Mouse (Mus musculus): Measurements from ENCODE around the gene Mogat1. TPM values are rescaled to one million over a fixed set of nuclear protein-coding genes. Genes with fewer than 3 reads are reported as not detected.

Mogat1 gene
- polyA plus RNA-seq, 1 experiment: not detected

GRCm38 (mm10) chr1:78546258-78546657 is 35.5 kb downstream of the Mogat1 start:
- TF ChIP-seq REST (IDR thresholded peaks at IDR 0.05; ENCODE audit: insufficient read depth, insufficient read length) (no peak), CEBPB (IDR thresholded peaks at IDR 0.05; ENCODE audit: insufficient read depth, poor library complexity, severe bottlenecking) (no peak), MYOD1 (IDR thresholded peaks at IDR 0.05; ENCODE audit: control insufficient read depth in 1 of 3, insufficient read length in 2 of 3, low read depth in 2 of 3) (no peak), MAX (IDR thresholded peaks at IDR 0.05; ENCODE audit: low read depth) (no peak)
- no peaks in the 10 kb centered on the region for H3K36me3 ChIP-seq (ENCODE audit: control insufficient read depth, insufficient read depth)
- H3K27me3 ChIP-seq (ENCODE audit: control insufficient read depth, insufficient read depth, insufficient read length): no peaks in the 10 kb centered on the region
- H3K79me2 ChIP-seq (ENCODE audit: control insufficient read depth, insufficient read depth): no peaks in the 10 kb centered on the region
- H3K4me2 ChIP-seq (ENCODE audit: low read depth): no peak overlapping the region
- no peak overlapping the region for H3K4me3 ChIP-seq
- no peak overlapping the region for H3ac ChIP-seq (ENCODE audit: control insufficient read depth, insufficient read length)

- Histone ChIP-seq H3K4me2 (ENCODE audit: low read depth) (no peak overlapping the region), H3K36me3 (ENCODE audit: control insufficient read depth, insufficient read depth) (no peaks in the 10 kb centered on the region), H3K27me3 (ENCODE audit: control insufficient read depth, insufficient read depth, insufficient read length) (no peaks in the 10 kb centered on the region), H3K79me2 (ENCODE audit: control insufficient read depth, insufficient read depth) (no peaks in the 10 kb centered on the region), H3K4me3 (no peak overlapping the region), H3ac (ENCODE audit: control insufficient read depth, insufficient read length) (no peak overlapping the region)
- TF ChIP-seq REST (IDR thresholded peaks at IDR 0.05; ENCODE audit: insufficient read depth, insufficient read length) (no peak), SRF (IDR thresholded peaks at IDR 0.05; ENCODE audit: control insufficient read depth, insufficient read length, low read depth) (no peak), CEBPB (IDR thresholded peaks at IDR 0.05; ENCODE audit: insufficient read depth, poor library complexity, severe bottlenecking) (no peak), TCF12 (IDR thresholded peaks at IDR 0.05; ENCODE audit: insufficient read depth, poor library complexity, severe bottlenecking) (no peak), MAX (IDR thresholded peaks at IDR 0.05; ENCODE audit: low read depth) (no peak), MYOD1 (IDR thresholded peaks at IDR 0.05; ENCODE audit: control insufficient read depth in 1 of 3, insufficient read length in 2 of 3, low read depth in 2 of 3) (no peak), MYOG (IDR thresholded peaks at IDR 0.05; ENCODE audit: control insufficient read depth in 1 of 3, insufficient read depth in 1 of 3, insufficient read length in 2 of 3, low read depth in 2 of 3) (no peak), POLR2A (IDR thresholded peaks at IDR 0.05; ENCODE audit: insufficient read length, low read depth) (no peak), POLR2AphosphoS2 (IDR thresholded peaks at IDR 0.05; ENCODE audit: insufficient read length, low read depth) (no peak), TCF3 (IDR thresholded peaks at IDR 0.05; ENCODE audit: insufficient read length, low read depth) (no peak), E2F4 (IDR thresholded peaks at IDR 0.05; ENCODE audit: insufficient read depth) (no peak), USF1 (IDR thresholded peaks at IDR 0.05; ENCODE audit: low read depth) (no peak)
These were observed 38.2 kb downstream of the Mogat1 start for GRCm38 (mm10) chr1:78548961-78549360.

- Histone ChIP-seq H3ac (ENCODE audit: control insufficient read depth, insufficient read length) (no peak overlapping the region), H3K4me2 (ENCODE audit: low read depth) (no peak overlapping the region), H3K36me3 (ENCODE audit: control insufficient read depth, insufficient read depth) (no peaks in the 10 kb centered on the region), H3K4me3 (no peak overlapping the region), H3K27me3 (ENCODE audit: control insufficient read depth, insufficient read depth, insufficient read length) (no peaks in the 10 kb centered on the region), H3K79me2 (ENCODE audit: control insufficient read depth, insufficient read depth) (no peaks in the 10 kb centered on the region)
- TF ChIP-seq POLR2A (IDR thresholded peaks at IDR 0.05; ENCODE audit: insufficient read length, low read depth) (no peak), POLR2AphosphoS2 (IDR thresholded peaks at IDR 0.05; ENCODE audit: insufficient read length, low read depth) (no peak), REST (IDR thresholded peaks at IDR 0.05; ENCODE audit: insufficient read depth, insufficient read length) (no peak), USF1 (IDR thresholded peaks at IDR 0.05; ENCODE audit: low read depth) (no peak), MYOD1 (IDR thresholded peaks at IDR 0.05; ENCODE audit: control insufficient read depth in 1 of 3, insufficient read length in 2 of 3, low read depth in 2 of 3) (no peak)
These were observed 43.3 kb downstream of the Mogat1 start for GRCm38 (mm10) chr1:78554012-78554666.

- Histone ChIP-seq H3K36me3 (ENCODE audit: control insufficient read depth, insufficient read depth) (no peaks in the 10 kb centered on the region), H3K4me3 (no peak overlapping the region), H3ac (ENCODE audit: control insufficient read depth, insufficient read length) (no peak overlapping the region), H3K4me2 (ENCODE audit: low read depth) (no peak overlapping the region), H3K79me2 (ENCODE audit: control insufficient read depth, insufficient read depth) (no peaks in the 10 kb centered on the region), H3K27me3 (ENCODE audit: control insufficient read depth, insufficient read depth, insufficient read length) (no peaks in the 10 kb centered on the region)
- TF ChIP-seq POLR2AphosphoS2 (IDR thresholded peaks at IDR 0.05; ENCODE audit: insufficient read length, low read depth): no peak
- no peak for TF ChIP-seq TCF3 (IDR thresholded peaks at IDR 0.05; ENCODE audit: insufficient read length, low read depth)
- TF ChIP-seq E2F4 (IDR thresholded peaks at IDR 0.05; ENCODE audit: insufficient read depth): no peak
- TF ChIP-seq POLR2A (IDR thresholded peaks at IDR 0.05; ENCODE audit: insufficient read length, low read depth): no peak
- TF ChIP-seq CEBPB (IDR thresholded peaks at IDR 0.05; ENCODE audit: insufficient read depth, poor library complexity, severe bottlenecking): no peak
- TF ChIP-seq SRF (IDR thresholded peaks at IDR 0.05; ENCODE audit: control insufficient read depth, insufficient read length, low read depth): no peak
- no peak for TF ChIP-seq MAX (IDR thresholded peaks at IDR 0.05; ENCODE audit: low read depth)
- TF ChIP-seq MYOG (IDR thresholded peaks at IDR 0.05; ENCODE audit: control insufficient read depth in 1 of 3, insufficient read depth in 1 of 3, insufficient read length in 2 of 3, low read depth in 2 of 3): no peak
- TF ChIP-seq MYOD1 (IDR thresholded peaks at IDR 0.05; ENCODE audit: control insufficient read depth in 1 of 3, insufficient read length in 2 of 3, low read depth in 2 of 3): no peak
These were observed 56.2 kb downstream of the Mogat1 start for GRCm38 (mm10) chr1:78566963-78567362.

GRCm38 (mm10) chr1:78567421-78567820 is 56.6 kb downstream of the Mogat1 start:
- peak overlapping the region; percentile 50 for H3K4me2 ChIP-seq (ENCODE audit: low read depth)

More at GRCm38 (mm10) chr1:78567421-78567820, 56.6 kb downstream of the Mogat1 start:
- H3K79me2 ChIP-seq (ENCODE audit: control insufficient read depth, insufficient read depth): no peaks in the 10 kb centered on the region
- H3K4me3 ChIP-seq: no peak overlapping the region
- no peaks in the 10 kb centered on the region for H3K27me3 ChIP-seq (ENCODE audit: control insufficient read depth, insufficient read depth, insufficient read length)
- no peaks in the 10 kb centered on the region for H3K36me3 ChIP-seq (ENCODE audit: control insufficient read depth, insufficient read depth)
- no peak overlapping the region for H3ac ChIP-seq (ENCODE audit: control insufficient read depth, insufficient read length)
- TF ChIP-seq USF1 (IDR thresholded peaks at IDR 0.05; ENCODE audit: low read depth) (no peak), MYOD1 (IDR thresholded peaks at IDR 0.05; ENCODE audit: control insufficient read depth in 1 of 3, insufficient read length in 2 of 3, low read depth in 2 of 3) (no peak), POLR2A (IDR thresholded peaks at IDR 0.05; ENCODE audit: insufficient read length, low read depth) (no peak), REST (IDR thresholded peaks at IDR 0.05; ENCODE audit: insufficient read depth, insufficient read length) (no peak), TCF3 (IDR thresholded peaks at IDR 0.05; ENCODE audit: insufficient read length, low read depth) (no peak), TCF12 (IDR thresholded peaks at IDR 0.05; ENCODE audit: insufficient read depth, poor library complexity, severe bottlenecking) (no peak)
